Mouse (Mus musculus) thymus, adult 2 months (tissue): ENCODE results near the gene Wdr43.

ENCODE experiments used
- CTCF ChIP-seq: fragments of 200-500 bp; IDR thresholded peaks from 2 replicates; pipeline ENCODE4 v1.5.1; 2012; ENCODE audit warnings: mild to moderate bottlenecking, control low read depth, low read length, moderate library complexity, borderline replicate concordance; ENCODE audit not compliant: control insufficient read depth, poor library complexity, insufficient read depth; ENCODE audit errors: extremely low read depth
- POLR2A ChIP-seq: fragments of 200-500 bp; IDR thresholded peaks from 2 replicates; pipeline ENCODE4 v1.6.1; 2012; ENCODE audit warnings: mild to moderate bottlenecking, low read length, control low read depth, moderate library complexity; ENCODE audit not compliant: control insufficient read depth, poor library complexity, insufficient read depth; ENCODE audit errors: extremely low read depth

- TF ChIP-seq POLR2A (no peak), CTCF (no peak)
Observed at GRCm38 (mm10) chr17:71681666-71682065, 66.0 kb downstream of the Wdr43 start.
